ENCODE assay signal across 8 mouse cellular contexts in genomic region chr1:88705050-88705449, GRCm38 (mm10). TPM values are rescaled to one million over a fixed set of nuclear protein-coding genes. Genes with fewer than 3 reads are reported as not detected.
DNase-seq lines count a peak whose midpoint lies in the region; ATAC-seq lines count a peak whose summit lies in the region.

No protein-coding gene starts in this region.

- H3K27me3 ChIP-seq in embryonic facial prominence, embryonic 14.5 days (replicated peaks; ENCODE audit: control insufficient read depth, insufficient read depth, low read length) = no peaks in the 10 kb centered on the region

- peak; percentile 45 to 47 for DNase-seq in heart, postnatal 10 days
- DNase-seq in heart, adult 11 months = no peak
- DNase-seq in B cell, adult 2 months = peak; percentile 52 to 66
- DNase-seq in ZHBTc4 (ENCODE audit: low read depth, low spot score) = peak; percentile 65
- DNase-seq in embryonic facial prominence, embryonic 14.5 days (ENCODE audit: low spot score) = peak; percentile 50
- DNase-seq in lung, postnatal 10 days = peak; percentile 70
- DNase-seq in thymus, adult 18-20 months = peak; percentile 25 to 56
- no peak for DNase-seq in right cerebral cortex, postnatal 25 days

- no peak for ATAC-seq in embryonic facial prominence, embryonic 14.5 days (ENCODE audit: low read depth)

- intact Hi-C loops in heart, postnatal 10 days (cut with DNase I) = loop anchor here (1.0 to 10.0 kb wide), 3 partner anchors 143 to 350 kb away; no protein-coding TSS in a partner anchor

- no peaks in the 10 kb centered on the region for H3K9me3 ChIP-seq in embryonic facial prominence, embryonic 14.5 days (ENCODE audit: control insufficient read depth, low read length)

- no peak overlapping the region for H3K27ac ChIP-seq in embryonic facial prominence, embryonic 14.5 days (replicated peaks; ENCODE audit: low read depth, low read length)

- no peak overlapping the region for H3K4me3 ChIP-seq in embryonic facial prominence, embryonic 14.5 days (ENCODE audit: low read depth, low read length)

- 67% methylated on average over 6 of the region's 6 CpGs for WGBS in embryonic facial prominence, embryonic 14.5 days

- H3K9ac ChIP-seq in embryonic facial prominence, embryonic 14.5 days (ENCODE audit: low read depth, low read length) = no peak overlapping the region

- H3K4me1 ChIP-seq in embryonic facial prominence, embryonic 14.5 days (ENCODE audit: control insufficient read depth, insufficient read depth, low read length) = peaks cover 6% of the 10 kb centered on the region; the same call in 1 of the 2 replicates

- H3K4me2 ChIP-seq in embryonic facial prominence, embryonic 14.5 days (ENCODE audit: low read depth, low read length) = no peak overlapping the region

- H3K36me3 ChIP-seq in embryonic facial prominence, embryonic 14.5 days (ENCODE audit: control insufficient read depth, insufficient read depth, low read length) = no peaks in the 10 kb centered on the region

RNA-seq across cellular contexts. Expression of gene Arl4c, which starts 3.0 kb away (rescaled TPM):
- total RNA-seq in heart, postnatal 10 days (2021) = 10 to 100 TPM; 18.8 to 21.0 TPM
- 6.6 and 6.9 TPM in 2 replicates for polyA plus RNA-seq in embryonic facial prominence, embryonic 14.5 days (2014; fragmentation: Nextera tagmentation; extraction: Ambion mirVana)

Comparison
In these comparisons a context has a peak if more than half of its experiments do, and no peak if none do; other contexts are left out.
1. DNase-seq: peak in heart, postnatal 10 days (2 of 2), B cell, adult 2 months (2 of 2), ZHBTc4 (single experiment), embryonic facial prominence, embryonic 14.5 days (single experiment), lung, postnatal 10 days (single experiment) and thymus, adult 18-20 months (2 of 2); none in heart, adult 11 months (single experiment) and right cerebral cortex, postnatal 25 days (single experiment).